Mouse (Mus musculus) lung, postnatal 25 days (tissue): ENCODE measurements around the gene Ppa2.

ENCODE experiments used
- DNase-seq: peaks from one replicate; pipeline ENCODE4 v3.0.0; 2022; ENCODE audit warnings: low spot score

Gene Ppa2

GRCm38 (mm10) chr3:133309954-133310808, at the start of gene Ppa2:
Ppa2 (plus strand) TSS chr3:133310110.
- DNase-seq = peak; percentile 87

GRCm38 (mm10) chr3:133271887-133272286, 38.0 kb upstream of the Ppa2 start:
- peak; percentile 82 for DNase-seq

- no peak for DNase-seq
Observed at GRCm38 (mm10) chr3:133284587-133284986, 25.3 kb upstream of the Ppa2 start.

GRCm38 (mm10) chr3:133288795-133289194, 21.1 kb upstream of the Ppa2 start:
- no peak for DNase-seq

GRCm38 (mm10) chr3:133304328-133304727, 5.6 kb upstream of the Ppa2 start:
- no peak for DNase-seq

- no peak for DNase-seq
Observed at GRCm38 (mm10) chr3:133308361-133308760, 1.5 kb upstream of the Ppa2 start.

GRCm38 (mm10) chr3:133309359-133309758, 551 bp upstream of the Ppa2 start:
- no peak for DNase-seq

- DNase-seq = no peak
Observed at GRCm38 (mm10) chr3:133310809-133311179, 884 bp downstream of the Ppa2 start.

GRCm38 (mm10) chr3:133312331-133312730, 2.4 kb downstream of the Ppa2 start:
- DNase-seq = no peak

- DNase-seq = no peak
Observed at GRCm38 (mm10) chr3:133312850-133313249, 2.9 kb downstream of the Ppa2 start.

GRCm38 (mm10) chr3:133313491-133314199, 3.7 kb downstream of the Ppa2 start:
- DNase-seq = no peak

GRCm38 (mm10) chr3:133314475-133314874, 4.6 kb downstream of the Ppa2 start:
- DNase-seq = peak; percentile 74

- DNase-seq = no peak
Observed at GRCm38 (mm10) chr3:133315011-133315410, 5.1 kb downstream of the Ppa2 start.

- DNase-seq = no peak
Observed at GRCm38 (mm10) chr3:133315647-133316046, 5.7 kb downstream of the Ppa2 start.

GRCm38 (mm10) chr3:133317845-133318244, 7.9 kb downstream of the Ppa2 start:
- no peak for DNase-seq

GRCm38 (mm10) chr3:133318596-133318995, 8.7 kb downstream of the Ppa2 start:
- no peak for DNase-seq

- DNase-seq = no peak
Observed at GRCm38 (mm10) chr3:133319795-133320194, 9.9 kb downstream of the Ppa2 start.

GRCm38 (mm10) chr3:133320313-133320712, 10.4 kb downstream of the Ppa2 start:
- no peak for DNase-seq

- DNase-seq = no peak
Observed at GRCm38 (mm10) chr3:133321928-133322327, 12.0 kb downstream of the Ppa2 start.

- no peak for DNase-seq
Observed at GRCm38 (mm10) chr3:133322552-133322951, 12.6 kb downstream of the Ppa2 start.

- DNase-seq = no peak
Observed at GRCm38 (mm10) chr3:133325135-133325534, 15.2 kb downstream of the Ppa2 start.

GRCm38 (mm10) chr3:133328551-133328950, 18.6 kb downstream of the Ppa2 start:
- no peak for DNase-seq

- DNase-seq = no peak
Observed at GRCm38 (mm10) chr3:133329406-133329805, 19.5 kb downstream of the Ppa2 start.
